Mouse (Mus musculus) liver, postnatal 0 days (tissue): ENCODE results near the gene Cdkn2b.

Experiments
- CTCF ChIP-seq: sonication (generic); IDR thresholded peaks from 2 replicates; pipeline ENCODE4 v1.5.1; 2016; ENCODE audit warnings: antibody characterized with exemption, low read depth
- EP300 ChIP-seq: IDR thresholded peaks from 2 replicates; pipeline ENCODE4 v1.6.1; 2016; ENCODE audit warnings: antibody characterized with exemption, low read depth, mild to moderate bottlenecking

DNA sequence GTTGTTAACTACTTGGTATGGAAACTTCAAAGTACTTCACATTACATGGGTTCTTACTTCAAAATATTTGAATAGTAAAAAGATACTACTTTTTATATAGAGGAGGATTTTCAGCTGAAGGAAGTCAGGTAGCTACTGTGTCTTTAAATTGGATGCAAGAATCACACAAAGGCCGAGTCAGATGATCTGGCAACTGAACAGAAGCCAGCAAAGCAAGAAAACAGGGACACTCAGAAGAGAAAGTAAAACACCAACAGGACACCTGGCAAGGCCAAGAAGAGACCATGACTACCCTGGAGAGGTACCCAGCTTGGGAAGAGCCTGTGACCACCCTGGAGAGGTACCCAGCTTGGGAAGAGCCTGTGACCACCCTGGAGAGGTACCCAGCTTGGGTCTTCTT lies 24.3 kb downstream of the Cdkn2b start:
- TF ChIP-seq CTCF (no peak), EP300 (no peak)
